8 mouse cellular contexts compared by ENCODE assay signal in genomic region chr8:104436038-104436437, GRCm38 (mm10). TPM values are rescaled to one million over a fixed set of nuclear protein-coding genes. Genes with fewer than 3 reads are reported as not detected.
DNase-seq lines count a peak whose midpoint lies in the region; ATAC-seq and TF ChIP-seq lines count a peak whose summit lies in the region.

No protein-coding gene starts in this region.

- H3K4me1 ChIP-seq in limb, embryonic 13.5 days = peaks cover 17% of the 10 kb centered on the region
- peaks cover 2% of the 10 kb centered on the region for H3K4me1 ChIP-seq in limb, embryonic 10.5 days
- peaks cover 12% of the 10 kb centered on the region for H3K4me1 ChIP-seq in cortical plate, adult 2 months (ENCODE audit: control insufficient read depth, insufficient read depth, low read length)
- peaks cover 13% of the 10 kb centered on the region for H3K4me1 ChIP-seq in heart, adult 2 months (ENCODE audit: control insufficient read depth, insufficient read depth, low read length)
- peaks cover 14% of the 10 kb centered on the region for H3K4me1 ChIP-seq in limb, embryonic 14.5 days (ENCODE audit: control insufficient read depth, insufficient read depth, low read length)

- H3K9me3 ChIP-seq in limb, embryonic 13.5 days = no peaks in the 10 kb centered on the region
- H3K9me3 ChIP-seq in limb, embryonic 10.5 days (replicated peaks) = no peaks in the 10 kb centered on the region
- no peaks in the 10 kb centered on the region for H3K9me3 ChIP-seq in limb, embryonic 14.5 days (ENCODE audit: control insufficient read depth, low read length)

- H3K9ac ChIP-seq in limb, embryonic 13.5 days = no peak overlapping the region; the same call in 1 of the 2 replicates
- H3K9ac ChIP-seq in heart, adult 2 months (ENCODE audit: low read depth, low read length) = peak overlapping the region; percentile 44
- H3K9ac ChIP-seq in limb, embryonic 14.5 days (ENCODE audit: low read depth, low read length, severe bottlenecking) = no peak overlapping the region

- intact Hi-C loops in heart, adult 2 months (cut with DNase I) = no loop called here

- no peak for TF ChIP-seq CTCF in cortical plate, adult 2 months (IDR thresholded peaks at IDR 0.05; ENCODE audit: extremely low read depth, insufficient read depth, low read length)
- TF ChIP-seq CTCF in heart, adult 2 months (IDR thresholded peaks at IDR 0.05) = no peak

- H3K36me3 ChIP-seq in limb, embryonic 13.5 days = peaks cover 97% of the 10 kb centered on the region
- peaks cover 99% of the 10 kb centered on the region for H3K36me3 ChIP-seq in limb, embryonic 10.5 days
- H3K36me3 ChIP-seq in heart, adult 2 months (ENCODE audit: control insufficient read depth, insufficient read depth, low read length) = peaks cover 23% of the 10 kb centered on the region
- H3K36me3 ChIP-seq in limb, embryonic 14.5 days (ENCODE audit: control insufficient read depth, insufficient read depth, low read length) = peaks cover 92% of the 10 kb centered on the region
- peaks cover 87% of the 10 kb centered on the region for H3K36me3 ChIP-seq in myocyte (ENCODE audit: control insufficient read depth, insufficient read depth)
- peaks cover 11% of the 10 kb centered on the region for H3K36me3 ChIP-seq in splenic B cell, adult 2 months (ENCODE audit: control insufficient read depth, insufficient read depth, low read length, poor library complexity, severe bottlenecking)

- H3ac ChIP-seq in myocyte (ENCODE audit: control insufficient read depth, insufficient read length) = no peak overlapping the region

- H3K4me3 ChIP-seq in limb, embryonic 13.5 days = no peak overlapping the region
- H3K4me3 ChIP-seq in limb, embryonic 10.5 days = no peak overlapping the region
- H3K4me3 ChIP-seq in cortical plate, adult 2 months (ENCODE audit: insufficient read depth, low read length) = peak overlapping the region; percentile 7
- no peak overlapping the region for H3K4me3 ChIP-seq in heart, adult 2 months
- H3K4me3 ChIP-seq in limb, embryonic 14.5 days (replicated peaks; ENCODE audit: low read length) = no peak overlapping the region
- H3K4me3 ChIP-seq in myocyte = no peak overlapping the region

- peak; percentile 81 for TF ChIP-seq EP300 in heart, adult 2 months (IDR thresholded peaks at IDR 0.05; ENCODE audit: insufficient read depth, low read depth, low read length)

- 0 out of 2 replicates have a peak, but pooled peaks have one; percentile 41 for TF ChIP-seq POLR2A in cortical plate, adult 2 months (IDR thresholded peaks at IDR 0.05; ENCODE audit: extremely low read depth, insufficient read depth, low read length)
- TF ChIP-seq POLR2A in heart, adult 2 months (IDR thresholded peaks at IDR 0.05; ENCODE audit: insufficient read depth, low read depth, low read length) = peak; percentile 48; the same call in 1 of the 2 replicates
- TF ChIP-seq POLR2A in limb, embryonic 14.5 days (IDR thresholded peaks at IDR 0.05; ENCODE audit: borderline replicate concordance, extremely low read depth, insufficient read depth, insufficient read length) = no peak
- TF ChIP-seq POLR2A in myocyte (IDR thresholded peaks at IDR 0.05; ENCODE audit: insufficient read length, low read depth) = peak; percentile 42

- H3K27ac ChIP-seq in limb, embryonic 13.5 days = peak overlapping the region; percentile 22; the same call in 1 of the 2 replicates
- H3K27ac ChIP-seq in limb, embryonic 10.5 days = no peak overlapping the region
- H3K27ac ChIP-seq in cortical plate, adult 2 months (ENCODE audit: insufficient read depth, low read length) = peak overlapping the region; percentile 66
- H3K27ac ChIP-seq in heart, adult 2 months = peak overlapping the region; percentile 87
- peak overlapping the region; percentile 63; the same call in 1 of the 2 replicates for H3K27ac ChIP-seq in limb, embryonic 14.5 days (replicated peaks; ENCODE audit: low read depth, low read length)

- H3K27me3 ChIP-seq in limb, embryonic 13.5 days = no peaks in the 10 kb centered on the region
- no peaks in the 10 kb centered on the region for H3K27me3 ChIP-seq in limb, embryonic 10.5 days (ENCODE audit: low read depth, poor library complexity, severe bottlenecking)
- H3K27me3 ChIP-seq in heart, adult 2 months (ENCODE audit: control insufficient read depth, insufficient read depth, low read length) = no peaks in the 10 kb centered on the region
- H3K27me3 ChIP-seq in limb, embryonic 14.5 days (ENCODE audit: control insufficient read depth, insufficient read depth, low read length) = no peaks in the 10 kb centered on the region
- H3K27me3 ChIP-seq in myocyte (ENCODE audit: control insufficient read depth, insufficient read depth, insufficient read length) = no peaks in the 10 kb centered on the region
- H3K27me3 ChIP-seq in splenic B cell, adult 2 months (ENCODE audit: control insufficient read depth, insufficient read depth, low read length, poor library complexity, severe bottlenecking) = no peaks in the 10 kb centered on the region

- DNase-seq in limb, embryonic 10.5 days (ENCODE audit: low spot score) = no peak
- peak; percentile 97 to 99 for DNase-seq in heart, adult 2 months
- peak; percentile 97 to 99 for DNase-seq in kidney, adult 8-10 months
- peak; percentile 78 for DNase-seq in limb, embryonic 14.5 days (ENCODE audit: low spot score)
- DNase-seq in splenic B cell, adult 2 months (ENCODE audit: low read depth, low spot score) = peak; percentile 80

- H3K79me2 ChIP-seq in heart, adult 2 months (replicated peaks; ENCODE audit: control insufficient read depth, insufficient read depth, low read length) = peaks cover 4% of the 10 kb centered on the region
- peaks cover 74% of the 10 kb centered on the region for H3K79me2 ChIP-seq in myocyte (ENCODE audit: control insufficient read depth, insufficient read depth)

- 54% methylated on average over 12 of the region's 12 CpGs for WGBS in limb, embryonic 13.5 days
- 92% methylated on average over 12 of the region's 12 CpGs for WGBS in limb, embryonic 10.5 days
- WGBS in heart, adult 2 months = 2% methylated on average over 12 of the region's 12 CpGs
- 63% methylated on average over 12 of the region's 12 CpGs for WGBS in limb, embryonic 14.5 days

- no peak overlapping the region for H3K4me2 ChIP-seq in limb, embryonic 13.5 days (replicated peaks)
- no peak overlapping the region for H3K4me2 ChIP-seq in limb, embryonic 14.5 days (replicated peaks; ENCODE audit: low read depth, low read length, severe bottlenecking)
- peak overlapping the region; percentile 65 for H3K4me2 ChIP-seq in myocyte (ENCODE audit: low read depth)

- ATAC-seq in limb, embryonic 13.5 days (ENCODE audit: low FRiP score, low read depth) = peak; percentile 77
- ATAC-seq in limb, embryonic 14.5 days (ENCODE audit: low FRiP score, low read depth) = peak; percentile 85

TF ChIP-seq in myocyte, 11 proteins besides CTCF, POLR2A, EP300 and RAD21:
- TF ChIP-seq E2F4 (IDR thresholded peaks at IDR 0.05; ENCODE audit: insufficient read depth) (no peak), POLR2AphosphoS2 (IDR thresholded peaks at IDR 0.05; ENCODE audit: insufficient read length, low read depth) (peak; percentile 79), MYOG (IDR thresholded peaks at IDR 0.05; ENCODE audit: control insufficient read depth in 1 of 3, insufficient read depth in 1 of 3, insufficient read length in 2 of 3, low read depth in 2 of 3) (peak in 1 of 3 experiments; percentile 67), TCF12 (IDR thresholded peaks at IDR 0.05; ENCODE audit: insufficient read depth, poor library complexity, severe bottlenecking) (no peak), MAX (IDR thresholded peaks at IDR 0.05; ENCODE audit: low read depth) (no peak), USF1 (IDR thresholded peaks at IDR 0.05; ENCODE audit: low read depth) (no peak), CEBPB (IDR thresholded peaks at IDR 0.05; ENCODE audit: insufficient read depth, poor library complexity, severe bottlenecking) (peak; percentile 57), SRF (IDR thresholded peaks at IDR 0.05; ENCODE audit: control insufficient read depth, insufficient read length, low read depth) (peak; percentile 5), MYOD1 (IDR thresholded peaks at IDR 0.05; ENCODE audit: control insufficient read depth in 1 of 3, insufficient read length in 2 of 3, low read depth in 2 of 3) (peak in 1 of 3 experiments; percentile 51)

RNA-seq across cellular contexts. Expression of gene Dync1li2, which starts 6.8 kb away (rescaled TPM):
- 64.7 and 65.5 TPM in 2 replicates for polyA plus RNA-seq in limb, embryonic 13.5 days (2015; fragmentation: Nextera tagmentation; extraction: Ambion mirVana)
- polyA plus RNA-seq in limb, embryonic 10.5 days (2016; fragmentation: Nextera tagmentation; extraction: Ambion mirVana) = 58.6 and 69.9 TPM in 2 replicates
- polyA plus RNA-seq in cortical plate, adult 2 months (2012; rRNA removed) = 161 and 170 TPM in 2 replicates
- 100 to 1,000 TPM in 1 of 2 experiments, 10 to 100 TPM in 1; 86.8 to 107 TPM for total RNA-seq in heart, adult 2 months (2021)
- polyA plus RNA-seq in heart, adult 2 months (2012; rRNA removed) = 20.2 and 38.5 TPM in 2 replicates
- polyA plus RNA-seq in limb, embryonic 14.5 days (2012; rRNA removed) = 58.2 and 64.7 TPM in 2 replicates
- 48.8 and 53.5 TPM in 2 replicates for polyA plus RNA-seq in limb, embryonic 14.5 days (2014; fragmentation: Nextera tagmentation; extraction: Ambion mirVana)
- 45.0 TPM for polyA plus RNA-seq in myocyte (2012; fragmentation: generic; extraction: Trizol)

RNA-seq across cellular contexts. Expression of gene Cmtm4, which starts 40.4 kb away (rescaled TPM):
- 2.8 and 3.0 TPM in 2 replicates for polyA plus RNA-seq in limb, embryonic 13.5 days (2015; fragmentation: Nextera tagmentation; extraction: Ambion mirVana)
- 1.8 and 2.3 TPM in 2 replicates for polyA plus RNA-seq in limb, embryonic 10.5 days (2016; fragmentation: Nextera tagmentation; extraction: Ambion mirVana)
- 45.7 and 46.2 TPM in 2 replicates for polyA plus RNA-seq in cortical plate, adult 2 months (2012; rRNA removed)
- 10 to 100 TPM; 10.0 to 11.4 TPM for total RNA-seq in heart, adult 2 months (2021)
- 7.3 and 13.4 TPM in 2 replicates for polyA plus RNA-seq in heart, adult 2 months (2012; rRNA removed)
- 18.9 and 21.4 TPM in 2 replicates for polyA plus RNA-seq in limb, embryonic 14.5 days (2012; rRNA removed)
- 4.1 and 4.5 TPM in 2 replicates for polyA plus RNA-seq in limb, embryonic 14.5 days (2014; fragmentation: Nextera tagmentation; extraction: Ambion mirVana)
- polyA plus RNA-seq in myocyte (2012; fragmentation: generic; extraction: Trizol) = 5.5 TPM
